In the genomic region with DNA sequence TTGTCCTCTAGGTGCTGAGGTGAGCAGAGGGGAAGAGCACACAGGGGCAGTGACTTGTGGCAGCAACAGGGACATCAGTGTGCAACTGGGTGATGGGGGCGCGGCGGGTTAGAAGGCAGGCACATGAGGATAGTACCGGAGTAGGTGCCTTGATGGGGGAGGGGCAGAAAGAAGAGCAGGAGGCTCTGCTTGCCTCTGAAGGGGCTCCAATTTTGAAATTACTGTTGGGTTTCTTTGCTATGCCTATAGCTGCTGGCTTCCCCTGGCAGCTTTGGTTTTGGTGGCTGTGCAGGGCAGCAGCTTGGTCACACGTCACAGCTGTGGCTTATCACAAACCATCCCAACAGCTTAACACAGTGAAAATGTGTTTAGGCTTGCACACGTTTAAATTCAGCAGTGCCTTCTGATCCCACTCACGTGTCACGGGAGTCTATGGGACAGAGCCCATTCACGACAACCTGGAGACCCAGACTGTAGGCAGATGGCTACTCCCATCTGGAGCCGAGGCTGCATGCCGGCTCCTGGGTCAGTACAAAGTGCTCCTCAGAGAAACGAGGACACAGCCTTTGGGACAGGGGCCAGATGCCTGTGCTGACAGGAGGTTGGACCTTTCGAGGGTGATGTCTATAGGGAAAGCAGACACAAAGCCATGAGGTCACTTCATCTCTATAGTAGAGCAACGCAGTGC, we compare ENCODE assay signal across 11 mouse cellular contexts. TPM values are rescaled to one million over a fixed set of nuclear protein-coding genes. Genes with fewer than 3 reads are reported as not detected.
DNase-seq lines count a peak whose midpoint lies in the region; ATAC-seq and TF ChIP-seq lines count a peak whose summit lies in the region.
"Had no signal": no experiment of that assay in that cellular context is flagged by ENCODE, and none has a peak within 500 bp of the region (broad histone marks: within the 10 kb centered on the region; RNA-seq: fewer than 3 reads in every experiment).

No protein-coding gene starts in this region.

- no peak for DNase-seq in intestine, embryonic 14.5 days (ENCODE audit: low spot score)
- DNase-seq in cerebellum, postnatal 36 days: peak; percentile 83 to 84
- DNase-seq in right cerebral cortex, adult 2 months (ENCODE audit: low spot score in 2 of 2): no peak
- no peak for DNase-seq in left cerebral cortex, adult 9 months (ENCODE audit: low spot score in 2 of 2)
- DNase-seq in kidney, postnatal 10 days: no peak

- H3K27ac ChIP-seq in intestine, embryonic 14.5 days (ENCODE audit: low read depth): no peak overlapping the region
- H3K27ac ChIP-seq in intestine, postnatal 0 days (ENCODE audit: low read depth, low read length): no peak overlapping the region
- H3K27ac ChIP-seq in bone marrow macrophage, adult 2 months (ENCODE audit: insufficient read depth, low read depth, low read length): peak overlapping the region; percentile 97
- peak overlapping the region; percentile 99 for H3K27ac ChIP-seq in macrophage
- H3K27ac ChIP-seq: liver, embryonic 12.5 days had no signal

- TF ChIP-seq POLR2A in bone marrow macrophage, adult 2 months (IDR thresholded peaks at IDR 0.05; ENCODE audit: borderline replicate concordance, low read depth, low read length): no peak

- no peaks in the 10 kb centered on the region for H3K36me3 ChIP-seq in intestine, embryonic 14.5 days (ENCODE audit: control insufficient read depth, insufficient read depth, low read length)
- no peaks in the 10 kb centered on the region for H3K36me3 ChIP-seq in intestine, postnatal 0 days (ENCODE audit: control insufficient read depth, insufficient read depth)
- H3K36me3 ChIP-seq in macrophage (ENCODE audit: inconsistent target): no peaks in the 10 kb centered on the region
- H3K36me3 ChIP-seq: liver, embryonic 12.5 days had no signal

- ATAC-seq in intestine, embryonic 14.5 days (replicated peaks; ENCODE audit: low FRiP score, low TSS enrichment, low read depth): 0 out of 2 replicates have a peak, but pooled peaks have one; percentile 30
- ATAC-seq in intestine, postnatal 0 days: no peak
- ATAC-seq: liver, embryonic 12.5 days had no signal

- no peak overlapping the region for H3K9ac ChIP-seq in intestine, embryonic 14.5 days (ENCODE audit: low read length)
- no peak overlapping the region for H3K9ac ChIP-seq in intestine, postnatal 0 days (ENCODE audit: low read depth, low read length)
- H3K9ac ChIP-seq: embryonic facial prominence, embryonic 12.5 days; liver, embryonic 12.5 days had no signal

- no peaks in the 10 kb centered on the region for H3K27me3 ChIP-seq in intestine, embryonic 14.5 days (replicated peaks; ENCODE audit: control insufficient read depth, insufficient read depth, low read length)
- H3K27me3 ChIP-seq in intestine, postnatal 0 days (replicated peaks; ENCODE audit: control insufficient read depth, insufficient read depth, low read length): no peaks in the 10 kb centered on the region
- H3K27me3 ChIP-seq: embryonic facial prominence, embryonic 12.5 days; liver, embryonic 12.5 days; Patski had no signal

- H3K9me3 ChIP-seq in intestine, embryonic 14.5 days (ENCODE audit: control insufficient read depth, low read length): no peaks in the 10 kb centered on the region
- H3K9me3 ChIP-seq in intestine, postnatal 0 days (ENCODE audit: control insufficient read depth): no peaks in the 10 kb centered on the region
- H3K9me3 ChIP-seq: embryonic facial prominence, embryonic 12.5 days; liver, embryonic 12.5 days had no signal

- TF ChIP-seq CTCF in intestine, postnatal 0 days (IDR thresholded peaks at IDR 0.05; ENCODE audit: low read depth): no peak
- no peak for TF ChIP-seq CTCF in bone marrow macrophage, adult 2 months (IDR thresholded peaks at IDR 0.05; ENCODE audit: low read depth, low read length)

- H3K4me1 ChIP-seq in intestine, embryonic 14.5 days (replicated peaks; ENCODE audit: control insufficient read depth, insufficient read depth, low read length): peaks cover 19% of the 10 kb centered on the region
- no peaks in the 10 kb centered on the region for H3K4me1 ChIP-seq in intestine, postnatal 0 days (replicated peaks; ENCODE audit: control insufficient read depth, insufficient read depth, low read length)
- peaks cover 52% of the 10 kb centered on the region for H3K4me1 ChIP-seq in bone marrow macrophage, adult 2 months (ENCODE audit: control insufficient read depth, insufficient read depth, low read length)
- H3K4me1 ChIP-seq: liver, embryonic 12.5 days had no signal

- H3K79me2 ChIP-seq in macrophage (ENCODE audit: inconsistent target): peaks cover 38% of the 10 kb centered on the region

- no peak overlapping the region for H3K4me2 ChIP-seq in intestine, embryonic 14.5 days (ENCODE audit: low read length)
- no peak overlapping the region for H3K4me2 ChIP-seq in intestine, postnatal 0 days (replicated peaks; ENCODE audit: low read depth)
- H3K4me2 ChIP-seq: embryonic facial prominence, embryonic 12.5 days; liver, embryonic 12.5 days had no signal

- no peak overlapping the region for H3K4me3 ChIP-seq in intestine, embryonic 14.5 days (ENCODE audit: low read depth, low read length)
- H3K4me3 ChIP-seq in intestine, postnatal 0 days (ENCODE audit: low read depth, low read length): no peak overlapping the region
- H3K4me3 ChIP-seq in bone marrow macrophage, adult 2 months (ENCODE audit: insufficient read depth, low read length): peak overlapping the region; percentile 52
- peak overlapping the region; percentile 41 for H3K4me3 ChIP-seq in macrophage (ENCODE audit: inconsistent target)
- H3K4me3 ChIP-seq: embryonic facial prominence, embryonic 12.5 days; liver, embryonic 12.5 days had no signal

- WGBS in intestine, embryonic 14.5 days: 63% methylated on average over 14 of the region's 14 CpGs
- WGBS in intestine, postnatal 0 days: 66% methylated on average over 14 of the region's 14 CpGs
- 93% methylated on average over 14 of the region's 14 CpGs for WGBS in macrophage (ENCODE audit: missing documents)

RNA-seq across cellular contexts. Expression of a gene that starts 42.2 kb away (rescaled TPM):
- polyA plus RNA-seq in intestine, embryonic 14.5 days (2014; fragmentation: Nextera tagmentation; extraction: Ambion mirVana): 2.7 and 3.0 TPM in 2 replicates
- 0.68 and 0.73 TPM in 2 replicates for polyA plus RNA-seq in intestine, postnatal 0 days (2015; fragmentation: Nextera tagmentation; extraction: Ambion mirVana)
- not detected in 2 replicates for polyA plus RNA-seq in bone marrow macrophage, adult 2 months (2012; ENCODE audit: insufficient read depth, insufficient read length, missing spikeins)
- total RNA-seq in macrophage (2018; cell fraction: chromatin; rRNA removed): not detected
- not detected for total RNA-seq in macrophage (2018; cell fraction: cytosol; rRNA removed)
- total RNA-seq in macrophage (2018; cell fraction: nucleus; rRNA removed): not detected
- not detected in 3 replicates for polyA plus RNA-seq in macrophage (2018)

Comparison
In these comparisons a context has a peak if more than half of its experiments do, and no peak if none do; other contexts are left out.
1. DNase-seq: peak in cerebellum, postnatal 36 days (2 of 2); none in intestine, embryonic 14.5 days (single experiment), right cerebral cortex, adult 2 months (0 of 2), left cerebral cortex, adult 9 months (0 of 2) and kidney, postnatal 10 days (single experiment).
2. H3K27ac ChIP-seq: peak in bone marrow macrophage, adult 2 months (single experiment) and macrophage (single experiment); none in intestine, embryonic 14.5 days (single experiment) and intestine, postnatal 0 days (single experiment).
3. H3K4me3 ChIP-seq: peak in bone marrow macrophage, adult 2 months (single experiment) and macrophage (single experiment); none in intestine, embryonic 14.5 days (single experiment) and intestine, postnatal 0 days (single experiment).